Mouse (Mus musculus) intestine, embryonic 15.5 days (tissue): Measurements from ENCODE around the gene Ganab. TPM values are rescaled to one million over a fixed set of nuclear protein-coding genes. Genes with fewer than 3 reads are reported as not detected.
A peak's percentile ranks its signal among the peaks of the same experiment; 100 is the strongest.

Experiments used
- ATAC-seq: fragments of 200-750 bp; cut with Nextera tagmentation; 2 replicates; pipeline ENCODE4 v1.8.0; 2017; ENCODE audit warnings: moderate TSS enrichment, moderate library complexity
- H3K27ac ChIP-seq: fragments of 300-500 bp; sonication (generic); 2 replicates; pipeline ENCODE4 v1.5.1; 2015; ENCODE audit warnings: mild to moderate bottlenecking, inconsistent platforms
- H3K27me3 ChIP-seq: fragments of 300-500 bp; sonication (generic); replicated peaks from 2 replicates; pipeline ENCODE4 v1.6.1; 2015; ENCODE audit warnings: inconsistent platforms
- H3K36me3 ChIP-seq: fragments of 300-500 bp; sonication (generic); 2 replicates; pipeline ENCODE4 v1.6.1; 2015; ENCODE audit warnings: inconsistent platforms
- H3K4me1 ChIP-seq: fragments of 300-500 bp; sonication (generic); replicated peaks from 2 replicates; pipeline ENCODE4 v1.6.1; 2015; ENCODE audit warnings: inconsistent platforms
- H3K4me2 ChIP-seq: fragments of 300-500 bp; sonication (generic); replicated peaks from 2 replicates; pipeline ENCODE4 v1.6.1; 2015; ENCODE audit warnings: mild to moderate bottlenecking, inconsistent platforms
- H3K4me3 ChIP-seq: fragments of 300-500 bp; sonication (generic); replicated peaks from 2 replicates; pipeline ENCODE4 v1.5.1; 2015; ENCODE audit warnings: inconsistent platforms
- H3K9ac ChIP-seq: fragments of 300-500 bp; sonication (generic); 2 replicates; pipeline ENCODE4 v1.6.1; 2015; ENCODE audit warnings: inconsistent platforms
- H3K9me3 ChIP-seq: fragments of 300-500 bp; sonication (generic); 2 replicates; pipeline ENCODE4 v1.6.1; 2016; ENCODE audit warnings: inconsistent platforms
- WGBS: fragments of 180-500 bp; shearing (Covaris S2); methylation state at CpG from one replicate; pipeline ENCODE4 v1.1.7; 2015; 5-methylcytosine and 5-hydroxymethylcytosine counted together
- polyA plus RNA-seq: library from polyadenylated mRNA; unstranded; fragments of >200 nt; fragmentation: Nextera tagmentation; extraction: Ambion mirVana; gene quantifications from 2 replicates; pipeline ENCODE4 v1.2.1, GENCODE M21; 2015

Ganab gene
- polyA plus RNA-seq, 1 experiment from 2014 or later = 92.6 TPM

GRCm38 (mm10) chr19:8871267-8872186 lies 26.3 kb upstream of the Ganab start, which contains the start of gene Ubxn1:
Ubxn1 (plus strand) TSS chr19:8871496.
- H3K4me1 ChIP-seq = peaks cover 6% of the 10 kb centered on the region
- peak; percentile 98 for ATAC-seq
- peaks cover 15% of the 10 kb centered on the region for H3K36me3 ChIP-seq
- H3K27me3 ChIP-seq = no peaks in the 10 kb centered on the region
- H3K9ac ChIP-seq = peak within 1 kb of the TSS; percentile 85
- no peaks in the 10 kb centered on the region for H3K9me3 ChIP-seq
- peak within 1 kb of the TSS; percentile 81 for H3K27ac ChIP-seq
- peak within 1 kb of the TSS; percentile 68 for H3K4me3 ChIP-seq
- peak within 1 kb of the TSS; percentile 65 for H3K4me2 ChIP-seq
- WGBS = under 1% methylated on average over 59 of the region's 59 CpGs

GRCm38 (mm10) chr19:8872266-8872840 lies 25.5 kb upstream of the Ganab start:
- Histone ChIP-seq H3K9ac (peak overlapping the region; percentile 85), H3K27ac (peak overlapping the region; percentile 81; the same call in 1 of the 2 replicates), H3K4me1 (peaks cover 6% of the 10 kb centered on the region), H3K4me3 (peak overlapping the region; percentile 68), H3K9me3 (no peaks in the 10 kb centered on the region), H3K4me2 (peak overlapping the region; percentile 65), H3K36me3 (peaks cover 15% of the 10 kb centered on the region), H3K27me3 (no peaks in the 10 kb centered on the region)
- no peak for ATAC-seq
- 58% methylated on average over 10 of the region's 10 CpGs for WGBS

GRCm38 (mm10) chr19:8875031-8875430 lies 22.8 kb upstream of the Ganab start:
- 90% methylated on average over 7 of the region's 7 CpGs for WGBS
- Histone ChIP-seq H3K4me1 (peaks cover 10% of the 10 kb centered on the region), H3K36me3 (peaks cover 15% of the 10 kb centered on the region), H3K27me3 (no peaks in the 10 kb centered on the region), H3K9me3 (no peaks in the 10 kb centered on the region), H3K27ac (no peak overlapping the region), H3K4me2 (no peak overlapping the region), H3K9ac (no peak overlapping the region), H3K4me3 (no peak overlapping the region)
- no peak for ATAC-seq

- H3K4me3 ChIP-seq = peak within 1 kb of the TSS; percentile 71
- peak within 1 kb of the TSS; percentile 75 for H3K27ac ChIP-seq
- H3K9me3 ChIP-seq = no peaks in the 10 kb centered on the region
- 0 out of 2 replicates have a peak, but pooled peaks cover 8% of the 10 kb centered on the region for H3K4me1 ChIP-seq
- peak within 1 kb of the TSS; percentile 86 for H3K9ac ChIP-seq
- H3K36me3 ChIP-seq = peaks cover under 1% of the 10 kb centered on the region
- ATAC-seq = peak; percentile 99
- under 1% methylated on average over 42 of the region's 42 CpGs for WGBS
- no peaks in the 10 kb centered on the region for H3K27me3 ChIP-seq
- peak within 1 kb of the TSS; percentile 82 for H3K4me2 ChIP-seq
Measured at GRCm38 (mm10) chr19:8880311-8881033, 17.4 kb upstream of the Ganab start, which contains the start of gene Uqcc3. Uqcc3 (minus strand) TSS chr19:8880923.

- H3K27ac ChIP-seq = no peak overlapping the region
- 0 out of 2 replicates have a peak, but pooled peaks cover 8% of the 10 kb centered on the region for H3K4me1 ChIP-seq
- no peaks in the 10 kb centered on the region for H3K27me3 ChIP-seq
- peak overlapping the region; percentile 86 for H3K9ac ChIP-seq
- H3K4me2 ChIP-seq = peak overlapping the region; percentile 82
- 18% methylated on average over 3 of the region's 3 CpGs for WGBS
- H3K4me3 ChIP-seq = peak overlapping the region; percentile 71
- no peaks in the 10 kb centered on the region for H3K9me3 ChIP-seq
- H3K36me3 ChIP-seq = no peaks in the 10 kb centered on the region
- peak; percentile 10; the same call in 1 of the 2 replicates for ATAC-seq
Measured at GRCm38 (mm10) chr19:8881034-8881392, 16.9 kb upstream of the Ganab start.

GRCm38 (mm10) chr19:8883616-8884015 lies 14.3 kb upstream of the Ganab start, which contains the start of the genes Lbhd1 and Gm49403:
Lbhd1 (plus strand) TSS chr19:8883732.
Gm49403 (plus strand) TSS chr19:8883930.
- no peak for ATAC-seq
- no peaks in the 10 kb centered on the region for H3K36me3 ChIP-seq
- 75% methylated on average over 3 of the region's 3 CpGs for WGBS
- no peaks in the 10 kb centered on the region for H3K9me3 ChIP-seq
- H3K4me1 ChIP-seq = peaks cover 13% of the 10 kb centered on the region; the same call in 1 of the 2 replicates
- H3K4me2 ChIP-seq = no peak within 1 kb of the TSS
- H3K4me3 ChIP-seq = no peak within 1 kb of the TSS
- no peaks in the 10 kb centered on the region for H3K27me3 ChIP-seq
- no peak within 1 kb of the TSS for H3K27ac ChIP-seq
- no peak within 1 kb of the TSS for H3K9ac ChIP-seq

GRCm38 (mm10) chr19:8886916-8887584 lies 10.8 kb upstream of the Ganab start:
- 35% methylated on average over 1 of the region's 1 CpGs for WGBS
- peak overlapping the region; percentile 84 for H3K27ac ChIP-seq
- H3K4me2 ChIP-seq = peak overlapping the region; percentile 57
- no peaks in the 10 kb centered on the region for H3K9me3 ChIP-seq
- H3K27me3 ChIP-seq = no peaks in the 10 kb centered on the region
- peaks cover 9% of the 10 kb centered on the region for H3K4me1 ChIP-seq
- no peaks in the 10 kb centered on the region; the same call in 1 of the 2 replicates for H3K36me3 ChIP-seq
- no peak overlapping the region for H3K4me3 ChIP-seq
- peak overlapping the region; percentile 78; the same call in 1 of the 2 replicates for H3K9ac ChIP-seq
- ATAC-seq = no peak

- ATAC-seq = no peak
- H3K9me3 ChIP-seq = no peaks in the 10 kb centered on the region
- no peaks in the 10 kb centered on the region; the same call in 1 of the 2 replicates for H3K36me3 ChIP-seq
- peak overlapping the region; percentile 69 for H3K4me3 ChIP-seq
- WGBS = 15% methylated on average over 19 of the region's 19 CpGs
- H3K27me3 ChIP-seq = no peaks in the 10 kb centered on the region
- H3K9ac ChIP-seq = peak overlapping the region; percentile 78
- H3K4me1 ChIP-seq = peaks cover 9% of the 10 kb centered on the region
- H3K27ac ChIP-seq = peak overlapping the region; percentile 84
- peak overlapping the region; percentile 57 for H3K4me2 ChIP-seq
Measured at GRCm38 (mm10) chr19:8887585-8888463, 10.0 kb upstream of the Ganab start.

GRCm38 (mm10) chr19:8888511-8889385 lies 9.1 kb upstream of the Ganab start, which contains the start of the genes 1810009A15Rik and Gm49416:
1810009A15Rik (plus strand) TSS chr19:8888853.
Gm49416 (plus strand) TSS chr19:8888926.
- Histone ChIP-seq H3K4me1 (peaks cover 12% of the 10 kb centered on the region), H3K27me3 (no peaks in the 10 kb centered on the region), H3K9ac (peak within 1 kb of the TSS; percentile 78), H3K9me3 (no peaks in the 10 kb centered on the region), H3K4me2 (peak within 1 kb of the TSS; percentile 57), H3K36me3 (no peaks in the 10 kb centered on the region; the same call in 1 of the 2 replicates), H3K4me3 (peak within 1 kb of the TSS; percentile 69), H3K27ac (peak within 1 kb of the TSS; percentile 84)
- ATAC-seq = peak; percentile 95
- WGBS = under 1% methylated on average over 58 of the region's 58 CpGs
